Mouse (Mus musculus): ENCODE data around the gene Apobec4.
A peak's percentile ranks its signal among the peaks of the same experiment; 100 is the strongest.

The Apobec4 gene

DNA sequence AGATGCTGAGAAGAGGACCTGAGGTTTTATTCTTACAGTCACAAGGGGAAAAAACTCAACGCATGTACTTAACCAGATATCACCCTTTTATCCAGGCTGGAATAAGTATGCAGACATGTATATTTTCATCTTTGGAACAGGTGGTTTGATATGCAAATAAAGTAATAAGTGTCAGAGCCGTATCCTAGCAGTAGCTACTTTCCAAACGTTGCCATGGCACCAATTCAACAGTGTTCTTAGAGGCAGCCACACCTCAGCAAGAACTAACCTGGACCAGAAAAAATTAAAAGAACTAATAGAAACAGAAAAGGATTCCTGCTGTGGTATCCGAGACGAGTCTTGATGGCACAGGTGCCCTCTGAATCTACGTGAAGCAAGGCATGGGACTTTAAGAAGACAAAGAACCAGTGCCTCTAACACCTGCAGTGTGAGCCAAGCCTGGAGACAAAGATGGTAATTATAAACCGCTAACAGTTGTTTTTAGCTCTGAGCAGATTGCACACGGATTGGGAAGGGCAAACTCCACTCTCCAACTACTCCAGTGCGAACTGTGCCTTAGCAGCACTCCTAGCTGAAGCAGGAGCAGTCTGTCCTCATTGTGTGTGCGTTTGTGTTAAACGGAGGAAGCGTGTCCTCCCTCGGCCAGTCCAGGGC lies at the start of gene Apobec4:
TSS of gene Apobec4 (plus strand) at position 240 of the 654 bp plus-strand sequence.
- peak; percentile 30 for DNase-seq

DNA sequence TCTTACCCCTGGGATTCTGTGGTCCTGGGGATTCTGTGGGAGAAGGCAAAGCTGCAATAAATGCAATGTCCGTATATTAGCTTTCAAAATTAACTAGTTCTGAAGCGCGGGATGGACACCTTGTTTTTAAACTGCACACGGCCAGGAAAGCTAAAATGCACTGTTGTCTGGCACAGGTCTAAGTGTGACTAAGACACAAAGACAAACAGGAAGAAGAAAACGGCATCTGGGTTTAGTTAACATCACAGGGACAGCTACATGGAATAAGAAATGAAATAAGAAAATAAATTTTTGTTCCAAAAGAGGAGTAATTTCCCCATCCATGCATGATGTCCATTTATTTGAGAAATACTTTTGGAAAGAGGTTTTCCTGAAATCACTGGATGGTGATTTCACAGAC lies 49.3 kb upstream of the Apobec4 start:
- DNase-seq, result no peak

DNA sequence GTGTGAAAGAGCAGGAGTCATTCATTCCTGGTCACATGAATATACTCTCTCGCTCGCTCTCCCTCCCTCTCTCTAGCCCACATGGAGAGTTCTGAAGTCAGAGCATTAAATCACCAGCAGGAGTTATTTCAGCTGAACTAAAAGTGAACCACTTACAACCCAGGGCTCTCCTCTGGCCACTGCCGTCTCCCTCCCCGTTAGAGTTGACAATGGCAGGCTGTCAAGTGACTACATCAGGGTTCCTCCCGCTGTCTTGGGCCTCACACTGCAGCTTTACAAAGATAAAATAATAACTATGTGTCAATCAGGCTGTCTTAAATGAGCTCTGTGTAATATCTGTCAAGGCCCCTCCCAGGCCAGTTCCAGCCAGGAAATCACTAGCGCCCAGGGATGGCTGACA lies 47.4 kb upstream of the Apobec4 start:
- no peak for DNase-seq

DNA sequence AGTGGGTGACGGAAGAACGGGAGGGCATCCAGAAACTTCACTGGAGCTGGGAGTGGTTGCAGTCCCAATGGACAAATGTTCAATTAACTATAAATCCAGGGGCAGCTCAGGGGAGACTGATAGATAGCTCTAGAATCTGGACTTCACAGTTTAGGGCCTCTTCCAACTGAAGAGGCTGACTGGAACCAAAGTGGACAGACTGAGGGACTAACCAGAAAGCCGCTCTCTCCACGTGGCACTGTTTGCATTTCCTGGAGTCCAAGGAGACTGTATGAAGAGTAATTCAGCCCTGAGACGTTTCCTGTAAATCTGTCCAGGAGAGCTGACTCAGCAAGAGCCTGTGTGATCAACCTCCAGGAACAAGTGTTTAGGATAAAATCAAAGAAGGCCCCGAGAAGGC lies 46.4 kb upstream of the Apobec4 start:
- no peak for DNase-seq

DNA sequence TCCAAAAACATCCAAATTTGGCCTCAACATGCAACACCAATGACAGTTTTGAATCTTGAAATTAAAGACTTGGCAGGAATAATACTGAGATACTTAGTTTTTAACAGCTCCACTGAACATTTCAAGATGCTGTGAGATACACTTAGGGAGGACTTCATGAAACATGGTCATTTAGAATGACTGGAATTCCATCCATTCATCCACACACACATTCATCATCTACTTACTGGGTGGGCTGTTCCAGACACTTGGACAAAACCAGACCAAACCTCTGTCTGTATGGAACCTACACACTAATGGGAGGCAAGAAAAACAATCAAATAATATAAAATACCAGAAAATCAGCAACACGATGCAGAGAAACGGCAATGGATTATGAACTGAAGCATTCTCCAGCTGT lies 42.8 kb upstream of the Apobec4 start:
- no peak for DNase-seq

DNA sequence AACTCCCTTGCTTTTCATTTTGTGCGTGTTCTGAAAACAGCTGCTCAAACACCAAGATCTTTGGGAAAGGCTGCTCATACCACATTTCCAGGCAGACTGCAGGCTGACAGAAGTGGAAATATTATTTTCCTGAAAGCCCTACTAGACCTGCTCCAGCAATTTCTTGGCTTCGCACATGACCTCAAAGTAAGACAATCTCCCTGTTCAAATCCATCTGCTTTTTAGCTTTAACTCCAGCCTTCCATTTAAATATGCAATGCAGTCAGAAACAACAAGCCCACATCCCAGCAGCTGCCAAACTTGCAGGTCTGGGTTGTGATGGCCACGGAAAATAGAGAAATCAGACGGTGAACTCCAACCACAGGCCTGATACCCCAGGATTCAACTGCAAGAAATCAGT lies 39.3 kb upstream of the Apobec4 start:
- no peak for DNase-seq

DNA sequence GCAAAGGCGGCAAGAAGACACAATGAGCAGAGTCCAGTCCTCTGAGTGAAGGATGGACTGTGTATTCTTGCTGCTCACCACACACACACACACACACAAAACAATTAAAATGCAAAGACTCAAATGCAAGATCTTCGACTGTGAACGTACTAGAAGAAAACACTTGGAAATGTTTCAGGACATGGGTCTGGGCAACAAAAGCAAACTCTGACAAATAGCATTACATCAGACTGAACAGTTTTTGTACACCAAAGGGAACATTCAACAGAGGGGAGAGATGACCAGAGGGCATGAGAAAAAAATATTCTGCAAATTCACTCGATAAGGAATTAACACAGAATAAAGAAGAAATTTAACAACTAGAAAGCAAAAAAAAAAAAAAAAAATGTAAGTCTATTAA lies 36.4 kb upstream of the Apobec4 start:
- DNase-seq, result no peak

DNA sequence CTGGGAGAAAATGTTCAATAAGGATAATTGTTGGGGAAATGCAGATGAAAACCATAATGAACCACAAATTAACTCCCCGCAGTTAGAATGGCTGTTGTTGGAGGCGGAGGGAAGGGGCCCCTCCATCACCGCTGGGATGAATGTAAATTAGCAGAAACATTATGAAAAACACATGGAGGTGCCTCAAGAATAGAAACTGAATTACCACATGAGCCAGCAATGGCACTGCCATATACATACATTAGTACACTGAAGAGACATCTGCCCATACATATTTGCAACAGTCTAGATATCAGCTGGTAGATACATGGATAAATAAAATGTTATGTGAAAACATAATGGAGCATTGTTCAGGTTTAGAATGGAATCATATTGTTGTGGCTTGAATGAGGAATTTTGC lies 35.9 kb upstream of the Apobec4 start:
- DNase-seq, result no peak

DNA sequence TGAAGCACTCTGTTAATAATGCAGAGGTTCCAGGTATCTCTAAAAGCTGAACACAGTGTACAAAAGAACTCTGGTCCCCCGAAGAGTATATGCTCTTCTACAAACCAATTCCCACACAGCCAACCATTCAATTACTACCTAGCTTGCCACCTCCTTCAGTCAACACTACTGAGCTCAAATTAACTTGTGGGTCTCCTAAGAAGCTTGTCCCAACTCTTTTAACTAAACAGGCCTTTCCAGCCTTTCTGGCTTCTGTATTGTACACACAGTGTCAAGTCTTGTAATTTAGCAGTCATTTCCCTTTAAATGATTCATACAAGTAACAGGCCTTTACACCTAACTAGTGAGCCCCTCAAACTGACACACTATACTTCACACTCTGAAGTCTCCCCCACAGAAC lies 33.0 kb upstream of the Apobec4 start:
- no peak for DNase-seq

DNA sequence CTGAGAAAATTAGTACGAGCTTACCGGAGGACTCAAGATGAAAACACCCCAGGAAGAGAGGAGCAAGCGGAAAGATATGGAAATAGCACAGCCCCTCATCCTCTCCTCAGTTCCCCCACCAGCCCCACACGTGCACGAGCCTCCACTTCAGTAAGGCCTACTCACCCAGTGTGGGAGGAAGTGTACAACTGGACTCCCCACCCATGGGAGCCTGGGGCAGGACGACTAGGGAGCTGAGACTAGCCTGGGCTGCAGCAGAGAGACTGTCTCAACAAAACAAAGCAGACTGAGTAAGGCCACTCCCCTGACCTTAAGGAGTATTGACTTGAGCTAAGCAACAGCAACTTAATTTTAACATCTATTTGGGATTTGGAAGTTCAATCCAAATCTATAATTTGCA lies 32.2 kb upstream of the Apobec4 start:
- no peak for DNase-seq

DNA sequence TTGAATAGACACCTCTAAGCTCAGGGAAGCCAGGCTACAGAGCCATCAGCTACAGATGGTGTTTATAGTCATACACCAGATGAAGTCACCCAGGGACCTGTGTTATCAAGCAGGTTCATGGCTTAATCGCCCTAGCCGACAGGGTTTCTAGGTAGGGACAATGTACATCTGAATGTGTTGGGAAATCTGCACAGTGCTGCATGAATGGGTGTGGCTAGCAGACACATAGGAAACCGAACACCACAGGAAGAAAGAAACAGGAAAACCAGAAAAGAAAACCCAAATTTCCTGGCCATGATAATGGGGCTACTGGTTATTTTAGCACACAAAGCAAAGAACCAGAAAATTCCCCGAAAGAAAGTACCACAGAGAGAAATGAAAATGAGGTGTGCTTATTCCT lies 29.4 kb upstream of the Apobec4 start:
- DNase-seq, result no peak

DNA sequence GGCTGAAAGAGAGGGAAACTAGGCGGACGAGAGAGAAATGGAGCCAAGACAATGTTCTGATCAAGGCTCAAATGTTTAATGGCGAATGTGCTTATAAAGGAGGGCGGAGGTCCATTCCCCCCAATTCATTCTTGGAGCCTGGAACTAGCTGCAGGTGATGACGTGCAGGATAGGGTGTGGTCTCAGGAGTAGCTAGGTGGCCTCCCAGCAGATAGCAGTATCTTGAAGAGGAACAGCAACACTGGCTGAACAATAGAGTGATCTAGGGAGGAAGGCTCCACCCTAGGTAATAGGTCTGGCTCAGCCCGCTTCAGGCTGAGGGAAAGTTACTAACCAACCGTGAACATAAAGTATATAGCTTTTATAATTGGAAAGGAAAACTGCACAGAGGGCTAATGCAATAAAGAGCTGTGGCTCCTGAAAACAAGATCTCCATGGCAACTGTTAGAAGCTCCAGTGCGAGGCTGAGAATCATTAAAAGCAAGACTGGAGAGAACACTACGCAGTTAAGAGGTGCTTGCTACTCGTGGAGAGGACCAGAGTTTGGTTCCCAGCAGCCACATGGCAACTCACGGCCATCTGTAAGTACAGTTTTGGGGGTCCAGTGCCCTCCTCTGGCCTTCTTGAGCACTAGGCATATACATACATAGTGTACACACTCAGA lies 28.7 kb upstream of the Apobec4 start:
- no peak for DNase-seq

DNA sequence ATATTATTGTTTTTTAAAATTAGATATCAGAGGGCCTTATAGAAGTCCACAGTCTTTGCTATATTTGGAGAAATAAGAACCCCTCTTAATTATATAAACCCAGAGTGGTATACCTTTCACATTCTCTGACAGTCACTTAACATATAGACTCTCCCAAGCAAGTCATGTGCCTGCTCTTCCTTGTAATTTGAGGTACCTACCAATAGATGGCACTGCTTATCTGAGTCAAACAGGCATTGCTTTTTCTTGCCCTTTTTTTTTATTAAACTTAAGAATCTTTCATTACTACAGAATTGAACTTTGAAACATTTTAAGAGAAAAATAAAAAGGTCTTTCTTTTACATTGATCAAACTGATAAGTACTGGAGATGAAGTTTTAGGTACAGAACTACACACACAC lies 26.1 kb upstream of the Apobec4 start:
- no peak for DNase-seq

DNA sequence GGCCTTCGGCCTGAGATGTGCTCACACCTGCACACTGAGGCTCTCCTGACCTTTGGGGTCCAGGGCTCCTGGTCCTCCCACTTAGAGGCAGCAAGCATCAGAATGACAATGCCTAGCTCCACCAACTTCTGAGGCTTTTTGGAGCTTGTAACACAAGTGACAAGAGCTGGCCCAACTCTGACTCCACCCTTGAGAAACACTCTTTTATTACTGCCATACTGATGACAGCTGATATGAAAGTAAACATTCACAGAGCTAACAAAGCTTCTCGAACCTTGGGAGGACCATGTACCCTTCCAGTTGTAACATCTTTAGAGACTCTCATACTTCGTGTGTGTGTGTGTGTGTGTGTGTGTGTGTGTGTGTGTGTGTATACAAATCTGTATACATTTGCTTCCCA lies 24.3 kb upstream of the Apobec4 start:
- no peak for DNase-seq

DNA sequence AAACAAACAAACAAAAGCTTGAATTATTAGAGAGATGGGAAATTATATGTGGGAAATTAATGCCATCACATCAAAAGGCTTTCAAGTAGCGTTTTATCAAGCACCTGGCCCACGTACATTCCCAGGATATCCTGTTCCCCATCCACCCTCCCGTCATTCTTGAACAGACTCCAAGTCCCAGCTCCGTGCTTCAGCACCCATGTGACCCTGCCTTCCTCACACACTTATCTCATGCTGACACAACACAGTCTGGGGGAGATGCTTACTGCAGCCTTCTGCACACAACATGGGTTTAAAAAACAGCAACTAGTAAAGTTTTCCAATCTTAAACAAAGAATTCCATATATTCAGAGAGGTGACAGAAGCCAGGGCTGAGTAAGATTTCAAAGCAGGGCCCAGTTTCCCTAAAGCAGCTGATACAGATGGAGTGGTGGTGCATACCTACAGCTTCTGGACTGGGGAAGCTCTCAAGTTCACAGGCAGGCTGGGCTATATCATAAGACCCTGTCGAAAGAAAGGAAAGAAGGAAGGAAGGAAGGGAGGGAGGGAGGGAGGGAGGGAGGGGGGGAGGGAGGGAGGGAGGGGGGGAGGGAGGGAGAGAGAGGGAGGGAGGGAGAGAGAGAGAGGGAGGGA lies 22.6 kb upstream of the Apobec4 start:
- DNase-seq, result peak; percentile 46

DNA sequence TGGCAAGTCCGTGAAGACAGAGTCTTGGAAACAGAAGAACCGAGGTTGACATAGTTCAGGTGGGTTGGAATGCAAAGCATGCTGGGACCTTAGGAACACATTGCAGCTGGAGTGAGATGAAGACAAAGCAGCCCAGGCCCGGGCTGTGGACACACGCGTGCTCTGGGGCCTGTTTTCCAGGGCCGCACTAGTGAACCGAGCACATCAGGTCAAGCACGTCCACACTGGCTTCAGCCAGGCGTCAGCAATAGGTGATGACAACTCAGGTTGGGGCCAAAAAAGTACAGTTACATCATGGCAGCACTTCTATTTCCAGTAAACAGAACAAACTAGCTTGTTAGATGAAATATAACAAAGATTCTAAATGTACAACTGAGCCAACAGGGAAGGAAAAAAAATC lies 11.6 kb upstream of the Apobec4 start:
- DNase-seq, result no peak

DNA sequence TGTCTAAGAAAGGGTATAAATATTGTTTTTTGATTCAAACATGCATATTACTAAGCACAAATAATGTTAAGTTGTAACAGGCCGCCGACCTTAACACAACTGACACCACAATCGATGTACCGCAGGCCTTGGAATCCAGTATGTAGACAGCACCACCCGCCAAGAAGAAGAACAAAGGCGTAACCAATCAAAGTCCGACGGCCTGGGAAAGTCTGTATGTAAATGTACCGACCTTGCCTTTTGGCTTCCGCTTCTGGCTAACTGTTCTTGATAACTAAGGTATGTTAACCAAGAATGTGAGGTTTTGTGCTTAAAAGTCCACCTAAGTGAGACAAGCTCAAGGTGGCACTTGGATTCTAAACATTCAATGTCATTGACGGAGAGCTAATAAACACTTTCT lies 11.0 kb upstream of the Apobec4 start:
- DNase-seq, result no peak

DNA sequence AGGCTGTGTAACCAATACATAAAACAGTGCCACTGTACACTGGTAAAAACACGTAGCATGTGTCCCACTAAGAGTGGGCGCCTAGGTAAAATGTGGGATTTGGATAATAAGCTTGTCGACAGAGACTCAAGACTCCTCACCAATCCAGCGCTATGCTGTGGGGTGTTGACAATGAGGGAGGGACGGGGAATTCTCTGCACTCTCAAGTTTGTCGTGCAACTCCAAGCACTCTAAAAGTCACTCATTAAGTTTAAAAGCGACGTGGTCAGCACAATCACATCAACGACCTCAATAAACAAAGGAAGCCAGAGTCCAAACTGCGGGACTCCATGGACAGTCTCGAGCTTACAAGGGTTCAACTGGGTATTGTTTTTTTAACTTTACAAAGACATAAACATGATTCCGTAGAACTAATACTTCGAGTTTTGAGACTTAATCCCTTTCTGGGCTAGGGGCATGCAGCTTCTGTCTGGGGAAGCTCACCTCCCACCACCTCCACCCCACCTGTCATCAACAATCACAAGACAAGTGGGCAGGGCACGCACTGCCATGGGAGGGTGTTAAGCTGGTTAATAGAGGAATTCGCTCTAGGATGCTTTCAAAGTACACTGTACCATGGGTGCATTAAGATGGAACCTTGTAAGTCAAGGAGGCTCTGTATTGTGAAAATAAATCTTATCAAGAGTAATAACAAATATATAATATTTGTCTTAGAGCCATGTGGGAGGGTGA lies 7.1 kb upstream of the Apobec4 start:
- DNase-seq, result no peak

DNA sequence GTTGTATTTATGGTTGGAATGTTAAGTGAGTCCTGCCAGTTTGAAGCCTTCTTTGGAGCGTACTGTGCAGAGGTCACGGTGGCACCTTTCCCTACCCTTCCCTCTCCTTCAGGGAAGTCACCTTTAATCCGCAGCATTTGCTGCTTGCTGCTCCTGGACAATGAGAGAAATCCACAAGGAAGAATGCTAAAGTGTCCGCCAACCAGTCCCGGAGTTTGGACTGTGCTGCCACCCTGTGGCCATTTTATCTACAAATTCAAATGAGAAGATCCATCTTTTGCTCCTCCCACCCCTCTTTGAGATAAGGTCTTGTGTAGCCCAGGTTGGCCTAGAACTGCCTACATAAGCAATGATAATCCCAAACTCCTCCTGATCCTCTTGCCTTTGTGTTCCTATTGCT lies 3.9 kb upstream of the Apobec4 start:
- DNase-seq, result peak; percentile 95

DNA sequence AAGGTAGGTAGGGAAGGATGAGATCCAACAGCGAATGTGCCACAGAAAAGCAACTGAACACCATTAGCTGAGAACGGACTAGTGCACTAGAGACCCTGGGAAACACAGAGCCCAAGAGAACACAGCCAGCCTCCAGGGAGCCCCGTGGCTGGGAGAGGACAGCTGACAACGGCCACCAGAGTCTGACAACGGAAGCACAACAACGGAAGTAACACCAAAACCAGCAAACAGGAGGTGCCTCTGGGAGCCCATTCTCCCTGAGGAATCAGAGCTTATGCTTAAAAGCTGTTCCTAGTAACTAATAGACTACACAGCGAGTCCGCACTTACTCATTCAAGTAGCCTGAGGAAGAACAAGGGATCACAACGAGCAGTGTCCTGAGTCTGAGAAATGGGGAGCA lies 1.1 kb upstream of the Apobec4 start:
- peak; percentile 13 for DNase-seq

DNA sequence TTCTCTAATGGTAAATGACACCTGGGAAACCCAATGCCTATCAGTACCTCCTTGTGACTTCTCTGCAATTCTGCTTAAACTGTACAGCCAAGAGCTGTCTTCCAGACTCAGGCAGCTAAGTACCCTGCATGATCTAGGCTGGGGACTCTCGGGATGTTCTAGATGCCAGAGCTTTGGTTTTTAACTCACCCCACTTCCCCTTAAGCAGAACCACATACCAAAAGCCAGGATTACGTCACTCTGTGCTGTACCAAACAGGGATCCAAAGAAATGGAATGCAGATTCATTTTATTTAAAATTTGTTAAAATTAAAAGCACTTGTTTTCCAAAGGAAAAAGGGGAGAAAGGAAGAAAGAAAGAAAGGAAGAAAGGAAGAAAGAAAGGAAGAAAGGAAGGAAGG lies 11.4 kb downstream of the Apobec4 start:
- DNase-seq, result no peak

DNA sequence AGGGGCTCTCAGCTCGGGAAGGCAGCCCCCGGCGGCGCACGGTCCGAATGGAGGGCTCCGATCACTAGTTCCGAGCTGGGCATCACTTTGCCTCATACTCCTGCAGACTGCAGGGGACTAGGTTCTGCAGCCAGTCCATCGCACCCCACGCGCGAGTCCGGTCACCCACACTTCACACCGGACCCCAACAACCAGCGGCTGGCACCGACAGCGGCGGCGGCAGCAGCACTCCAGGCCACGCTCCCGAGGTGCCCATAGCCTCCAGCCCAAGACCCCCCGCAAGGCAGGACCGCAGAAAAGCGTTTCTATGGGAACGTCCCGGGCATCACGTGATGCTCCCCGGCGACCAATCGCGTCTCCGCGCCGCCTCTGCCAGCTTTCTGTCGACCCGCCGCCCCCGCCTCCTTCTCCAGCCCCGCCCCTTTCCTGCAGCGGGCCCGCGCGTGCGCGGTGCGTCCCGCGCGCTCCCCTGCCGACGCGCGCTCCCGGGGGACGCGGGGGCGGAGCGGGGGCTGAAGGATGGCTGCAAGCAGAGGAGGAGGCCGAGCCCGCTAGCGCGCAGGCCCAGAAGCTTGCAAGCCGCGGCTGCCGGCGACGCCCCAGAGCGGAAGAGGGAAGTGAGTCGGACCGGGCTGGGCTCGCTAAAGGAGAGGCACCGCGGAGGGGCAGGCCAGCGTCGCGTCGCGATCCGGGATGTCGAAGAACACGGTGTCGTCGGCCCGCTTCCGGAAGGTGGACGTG lies 15.9 kb downstream of the Apobec4 start, which contains the start of the genes Rgl1 and Arpc5:
TSS of gene Rgl1 (minus strand) at position 320 of the 741 bp plus-strand sequence.
TSS of gene Arpc5 (plus strand) at position 511 of the 741 bp plus-strand sequence.
- peak; percentile 97 for DNase-seq

Measured in lung, postnatal 36 days (tissue).